Mouse (Mus musculus): ENCODE measurements around the gene Slco1a6.

DNA sequence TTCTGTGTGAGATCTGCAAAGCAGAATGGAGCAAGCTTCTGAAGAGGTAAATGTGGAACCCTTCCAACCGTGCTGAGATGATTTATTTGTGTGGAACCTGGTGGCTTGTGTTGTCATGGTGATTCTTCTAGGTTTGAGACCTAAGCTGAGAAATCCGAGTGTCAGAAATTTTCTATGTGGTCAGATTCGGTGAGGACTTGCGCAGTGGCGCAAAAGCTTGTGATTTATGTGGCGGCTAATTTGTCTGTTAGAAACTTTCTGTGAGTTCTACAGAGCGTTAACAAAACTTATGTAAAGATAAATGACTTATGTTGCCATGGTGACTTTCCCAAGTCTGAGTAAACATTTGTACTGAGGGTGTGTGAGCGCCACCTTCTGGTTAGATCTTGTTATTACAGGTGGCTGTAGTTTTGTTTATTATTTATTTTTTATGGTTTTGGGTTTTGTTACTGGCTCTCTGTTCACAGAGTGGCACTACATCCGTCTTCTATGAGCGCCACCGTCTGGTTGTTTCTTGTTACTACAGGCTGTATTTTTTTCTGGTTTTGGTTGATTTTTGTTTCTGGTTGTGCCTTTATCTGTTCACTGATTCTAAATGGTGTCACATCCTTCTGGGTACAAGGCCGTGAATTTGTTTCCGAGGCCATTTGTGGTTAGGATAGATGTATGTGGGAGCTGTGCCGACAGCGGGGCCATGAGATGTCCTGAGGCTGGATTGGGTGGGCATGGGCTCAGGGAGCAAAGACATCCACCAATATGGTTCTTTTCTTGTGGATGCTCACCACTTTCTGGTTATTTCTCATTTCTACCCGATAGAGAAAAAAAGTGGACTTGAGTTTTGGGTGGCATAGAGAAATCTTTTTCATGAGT is 167.8 kb downstream of the Slco1a6 start:
- no peak for TF ChIP-seq CTCF (IDR thresholded peaks at IDR 0.05; ENCODE audit: control insufficient read depth, insufficient read depth, insufficient read length)
- TF ChIP-seq MYOD1 (IDR thresholded peaks at IDR 0.05; ENCODE audit: control insufficient read depth, insufficient read length, low read depth), result no peak
- TF ChIP-seq MAX (IDR thresholded peaks at IDR 0.05), result no peak
- TF ChIP-seq MYOG (IDR thresholded peaks at IDR 0.05; ENCODE audit: control insufficient read depth, extremely low read depth, insufficient read length), result no peak

Data from C2C12 (cell line).